Mouse (Mus musculus) MEL (cell line): ENCODE data around the gene Grid2ip.

Experiments
- CTCF ChIP-seq, 3 experiments: IDR thresholded peaks in 2 of 3; conservative IDR thresholded peaks in 1 of 3; 2 replicates each; pipeline ENCODE4 v1.5.1; 2011 to 2012; ENCODE audit warnings: low read length in 3 of 3, low read depth in 2 of 3, mild to moderate bottlenecking in 2 of 3, improper control_type of control experiment in 1 of 3, inconsistent platforms in 1 of 3, mixed read lengths in 1 of 3, moderate library complexity in 1 of 3; ENCODE audit not compliant: control insufficient read depth in 1 of 3, insufficient read depth in 1 of 3, poor library complexity in 1 of 3, severe bottlenecking in 1 of 3
- EP300 ChIP-seq, 2 experiments: IDR thresholded peaks; 2 replicates each; pipeline ENCODE4 v1.6.1; 2011; ENCODE audit warnings: improper control_type of control experiment in 2 of 2, low read length in 2 of 2, low read depth in 1 of 2, mild to moderate bottlenecking in 1 of 2
- HCFC1 ChIP-seq: IDR thresholded peaks from 2 replicates; pipeline ENCODE4 v1.6.1; 2012; ENCODE audit warnings: low read depth, mild to moderate bottlenecking, inconsistent platforms, low read length, improper control_type of control experiment, moderate library complexity
- JUND ChIP-seq: IDR thresholded peaks from 2 replicates; pipeline ENCODE4 v1.6.1; 2011; ENCODE audit warnings: low read depth, mild to moderate bottlenecking, improper control_type of control experiment, low read length
- NELFE ChIP-seq: IDR thresholded peaks from 2 replicates; pipeline ENCODE4 v1.6.1; 2011; ENCODE audit warnings: low read depth, low read length, improper control_type of control experiment
- POLR2A ChIP-seq, 2 experiments: IDR thresholded peaks; 2 replicates each; pipeline ENCODE4 v1.6.1; 2011 to 2012; ENCODE audit warnings: low read length in 2 of 2, mild to moderate bottlenecking in 2 of 2, control low read depth in 1 of 2, improper control_type of control experiment in 1 of 2, low read depth in 1 of 2, moderate library complexity in 1 of 2; ENCODE audit not compliant: control insufficient read depth in 1 of 2, insufficient read depth in 1 of 2, poor library complexity in 1 of 2
- TBP ChIP-seq: IDR thresholded peaks from 2 replicates; pipeline ENCODE4 v1.8.0; 2011; ENCODE audit warnings: low read depth, low read length, improper control_type of control experiment
- ZNF384 ChIP-seq: IDR thresholded peaks from 2 replicates; pipeline ENCODE4 v1.6.1; 2012; ENCODE audit warnings: low read depth, mild to moderate bottlenecking, inconsistent platforms, low read length, improper control_type of control experiment

GRCm38 (mm10) chr5:143400501-143400900, 43.4 kb downstream of the Grid2ip start:
- TF ChIP-seq HCFC1 (no peak), TBP (no peak), EP300 (IDR thresholded peaks at IDR 0.05; ENCODE audit: low read depth in 1 of 2, low read length in 2 of 2) (no peak), CTCF (IDR thresholded peaks at IDR 0.05 in 2 of 3, conservative IDR thresholded peaks at IDR 0.05 in 1 of 3; ENCODE audit: control insufficient read depth in 1 of 3, insufficient read depth in 1 of 3, low read depth in 2 of 3, low read length in 3 of 3, poor library complexity in 1 of 3, severe bottlenecking in 1 of 3) (no peak), ZNF384 (no peak), JUND (no peak), POLR2A (IDR thresholded peaks at IDR 0.05; ENCODE audit: control insufficient read depth in 1 of 2, insufficient read depth in 1 of 2, low read depth in 1 of 2, low read length in 2 of 2, poor library complexity in 1 of 2) (no peak), NELFE (no peak)
